Mouse (Mus musculus) activated CD4-positive, CD25-positive, alpha-beta regulatory T cell, adult 4 months (primary cell): ENCODE measurements around the gene Foxk2. TPM values are rescaled to one million over a fixed set of nuclear protein-coding genes. Genes with fewer than 3 reads are reported as not detected.
"Not testable (repeated sequence)": the region's sequence is repeated elsewhere in the genome, so short reads cannot be mapped to it uniquely, and the experiment has no call there.

Experiments
- ATAC-seq: one replicate; pipeline ENCODE4 v1.8.0; 2017
- polyA plus RNA-seq, 2 experiments: library from polyadenylated mRNA; unstranded; fragments of 100-300 nt; shearing (Covaris generic); gene quantifications; one replicate each; pipeline ENCODE4 v1.2.1; 2017

Foxk2 gene
- polyA plus RNA-seq, 2 experiments from 2014 or later = 5.3 to 6.3 TPM

- ATAC-seq = no peak
Measured at GRCm38 (mm10) chr11:121282911-121283310, 23.1 kb downstream of the Foxk2 start.

- ATAC-seq = no peak
Measured at GRCm38 (mm10) chr11:121289859-121290258, 30.1 kb downstream of the Foxk2 start.

- ATAC-seq = no peak
Measured at GRCm38 (mm10) chr11:121294771-121295170, 35.0 kb downstream of the Foxk2 start.

- no peak for ATAC-seq
Measured at GRCm38 (mm10) chr11:121298493-121298892, 38.7 kb downstream of the Foxk2 start.

- no peak for ATAC-seq
Measured at GRCm38 (mm10) chr11:121300265-121300664, 40.5 kb downstream of the Foxk2 start.

- ATAC-seq = no peak
Measured at GRCm38 (mm10) chr11:121305371-121305770, 45.6 kb downstream of the Foxk2 start.

GRCm38 (mm10) chr11:121306608-121307007 is 46.8 kb downstream of the Foxk2 start:
- ATAC-seq = no peak

- ATAC-seq = not testable (repeated sequence)
Measured at GRCm38 (mm10) chr11:121307712-121308111, 47.9 kb downstream of the Foxk2 start.

GRCm38 (mm10) chr11:121326034-121326433 is 66.2 kb downstream of the Foxk2 start:
- no peak for ATAC-seq

GRCm38 (mm10) chr11:121326681-121327080 is 66.9 kb downstream of the Foxk2 start:
- ATAC-seq = no peak

GRCm38 (mm10) chr11:121328206-121328605 is 68.4 kb downstream of the Foxk2 start:
- no peak for ATAC-seq

- no peak for ATAC-seq
Measured at GRCm38 (mm10) chr11:121328619-121329018, 68.8 kb downstream of the Foxk2 start.

GRCm38 (mm10) chr11:121331641-121332040 is 71.9 kb downstream of the Foxk2 start:
- ATAC-seq = no peak

- ATAC-seq = no peak
Measured at GRCm38 (mm10) chr11:121339647-121340046, 79.9 kb downstream of the Foxk2 start.

- no peak for ATAC-seq
Measured at GRCm38 (mm10) chr11:121340287-121340686, 80.5 kb downstream of the Foxk2 start.

- ATAC-seq = not testable (repeated sequence)
Measured at GRCm38 (mm10) chr11:121342423-121342822, 82.6 kb downstream of the Foxk2 start.

- ATAC-seq = no peak
Measured at GRCm38 (mm10) chr11:121347036-121347435, 87.2 kb downstream of the Foxk2 start.

GRCm38 (mm10) chr11:121348166-121348565 is 88.4 kb downstream of the Foxk2 start:
- ATAC-seq = no peak

GRCm38 (mm10) chr11:121348727-121349126 is 88.9 kb downstream of the Foxk2 start:
- ATAC-seq = not testable (repeated sequence)

GRCm38 (mm10) chr11:121353326-121354090 is 93.7 kb downstream of the Foxk2 start:
- peak; percentile 28 for ATAC-seq

- peak; percentile 89 for ATAC-seq
Measured at GRCm38 (mm10) chr11:121354091-121354707, 94.4 kb downstream of the Foxk2 start, which contains the start of gene Wdr45b. Gene Wdr45b (minus strand): TSS chr11:121354445.
